Mouse (Mus musculus): ENCODE results near the gene Wdr38. TPM values are rescaled to one million over a fixed set of nuclear protein-coding genes. Genes with fewer than 3 reads are reported as not detected.
A peak's percentile ranks its signal among the peaks of the same experiment; 100 is the strongest.

Gene Wdr38
- total and polyA plus RNA-seq, 2 experiments from 2014 or later: 0.71 to 0.72 TPM

- H3K36me3 ChIP-seq (ENCODE audit: insufficient read depth, low read length): no peaks in the 10 kb centered on the region
- 58% methylated on average over 1 of the region's 1 CpGs for WGBS
These were observed 9.9 kb upstream of the Wdr38 start for GRCm38 (mm10) chr2:38987371-38987770.

GRCm38 (mm10) chr2:38987803-38988510 lies 9.3 kb upstream of the Wdr38 start:
- no peak for TF ChIP-seq CTCF (IDR thresholded peaks at IDR 0.05)
- no peak overlapping the region for H3K4me3 ChIP-seq (ENCODE audit: low read depth, low read length)
- no peak for ATAC-seq (ENCODE audit: low FRiP score)

More at GRCm38 (mm10) chr2:38987371-38987770, 9.9 kb upstream of the Wdr38 start:
- Histone ChIP-seq H3K4me2 (ENCODE audit: low read depth, low read length, poor library complexity, severe bottlenecking) (no peak overlapping the region), H3K4me1 (ENCODE audit: insufficient read depth, low read length) (no peaks in the 10 kb centered on the region), H3K27me3 (ENCODE audit: insufficient read depth, low read length) (no peaks in the 10 kb centered on the region), H3K9ac (replicated peaks; ENCODE audit: low read length, poor library complexity, severe bottlenecking) (no peak overlapping the region), H3K27ac (ENCODE audit: low read depth, low read length) (no peak overlapping the region), H3K9me3 (ENCODE audit: low read length) (no peaks in the 10 kb centered on the region), H3K4me3 (ENCODE audit: low read depth, low read length) (no peak overlapping the region)
- ATAC-seq (ENCODE audit: low FRiP score): 0 out of 2 replicates have a peak, but pooled peaks have one; percentile 20
- DNase-seq (ENCODE audit: low spot score): peak; percentile 25
- TF ChIP-seq CTCF (IDR thresholded peaks at IDR 0.05): no peak

GRCm38 (mm10) chr2:38988929-38989328 lies 8.3 kb upstream of the Wdr38 start:
- Histone ChIP-seq H3K4me3 (ENCODE audit: low read depth, low read length) (no peak overlapping the region), H3K9ac (replicated peaks; ENCODE audit: low read length, poor library complexity, severe bottlenecking) (no peak overlapping the region), H3K27ac (ENCODE audit: low read depth, low read length) (no peak overlapping the region), H3K27me3 (ENCODE audit: insufficient read depth, low read length) (no peaks in the 10 kb centered on the region), H3K4me2 (ENCODE audit: low read depth, low read length, poor library complexity, severe bottlenecking) (no peak overlapping the region), H3K4me1 (ENCODE audit: insufficient read depth, low read length) (no peaks in the 10 kb centered on the region), H3K9me3 (ENCODE audit: low read length) (no peaks in the 10 kb centered on the region), H3K36me3 (ENCODE audit: insufficient read depth, low read length) (no peaks in the 10 kb centered on the region)
- DNase-seq (ENCODE audit: low spot score) (no peak), ATAC-seq (ENCODE audit: low FRiP score) (no peak)
- TF ChIP-seq CTCF (IDR thresholded peaks at IDR 0.05): no peak
- WGBS: 91% methylated on average over 2 of the region's 2 CpGs

More at GRCm38 (mm10) chr2:38987803-38988510, 9.3 kb upstream of the Wdr38 start:
- no peaks in the 10 kb centered on the region for H3K9me3 ChIP-seq (ENCODE audit: low read length)
- no peak overlapping the region for H3K9ac ChIP-seq (replicated peaks; ENCODE audit: low read length, poor library complexity, severe bottlenecking)
- WGBS: 86% methylated on average over 6 of the region's 6 CpGs
- H3K27ac ChIP-seq (ENCODE audit: low read depth, low read length): no peak overlapping the region
- no peaks in the 10 kb centered on the region for H3K27me3 ChIP-seq (ENCODE audit: insufficient read depth, low read length)
- no peak for DNase-seq (ENCODE audit: low spot score)
- H3K36me3 ChIP-seq (ENCODE audit: insufficient read depth, low read length): no peaks in the 10 kb centered on the region
- H3K4me1 ChIP-seq (ENCODE audit: insufficient read depth, low read length): no peaks in the 10 kb centered on the region
- no peak overlapping the region for H3K4me2 ChIP-seq (ENCODE audit: low read depth, low read length, poor library complexity, severe bottlenecking)

DNA sequence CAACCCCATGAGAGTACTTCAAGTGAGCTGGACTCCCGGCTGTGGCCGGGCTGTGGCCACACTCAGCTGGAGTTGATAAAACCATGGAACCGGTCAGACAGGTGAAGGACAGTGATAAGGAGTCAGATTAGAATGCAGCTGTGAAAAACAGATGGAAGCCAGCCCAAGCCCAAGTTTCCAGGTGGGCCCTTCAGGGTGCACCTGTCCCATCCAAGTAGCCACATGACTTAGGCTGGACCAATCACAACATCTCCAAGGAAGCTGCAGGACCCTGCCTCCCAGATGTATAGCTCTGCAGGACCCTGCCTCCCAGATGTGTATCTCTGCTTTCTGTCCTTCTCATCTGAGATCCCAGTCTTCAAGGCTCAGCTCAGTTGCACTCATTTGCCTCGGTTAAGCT lies 5.3 kb upstream of the Wdr38 start:
- Histone ChIP-seq H3K9ac (replicated peaks; ENCODE audit: low read length, poor library complexity, severe bottlenecking) (no peak overlapping the region), H3K4me2 (ENCODE audit: low read depth, low read length, poor library complexity, severe bottlenecking) (no peak overlapping the region), H3K27me3 (ENCODE audit: insufficient read depth, low read length) (no peaks in the 10 kb centered on the region), H3K4me1 (ENCODE audit: insufficient read depth, low read length) (no peaks in the 10 kb centered on the region), H3K27ac (ENCODE audit: low read depth, low read length) (no peak overlapping the region), H3K9me3 (ENCODE audit: low read length) (no peaks in the 10 kb centered on the region), H3K4me3 (ENCODE audit: low read depth, low read length) (no peak overlapping the region), H3K36me3 (ENCODE audit: insufficient read depth, low read length) (no peaks in the 10 kb centered on the region)
- no peak for DNase-seq (ENCODE audit: low spot score)
- TF ChIP-seq CTCF (IDR thresholded peaks at IDR 0.05): no peak
- no peak for ATAC-seq (ENCODE audit: low FRiP score)
- WGBS: 71% methylated on average over 4 of the region's 4 CpGs

DNA sequence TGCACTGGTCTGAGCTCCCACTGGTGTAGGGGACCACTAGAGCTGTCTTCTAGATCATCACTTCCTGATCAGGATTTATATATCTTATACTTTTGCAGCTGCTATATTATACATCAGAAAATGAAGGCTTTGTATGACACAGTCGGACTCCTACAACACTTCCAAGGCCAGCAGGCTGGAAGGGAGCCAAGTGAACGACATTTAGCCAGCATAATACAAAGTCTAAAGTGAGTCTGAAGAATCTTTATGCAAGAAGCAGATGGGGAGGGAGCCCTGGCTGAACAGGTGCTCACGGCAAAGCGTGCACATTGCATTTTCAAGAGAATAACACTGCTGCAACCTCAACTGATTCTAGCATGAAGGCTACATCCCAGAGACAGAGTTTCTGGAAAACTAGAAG lies 4.8 kb upstream of the Wdr38 start:
- peak; percentile 20 for DNase-seq (ENCODE audit: low spot score)
- Histone ChIP-seq H3K27ac (ENCODE audit: low read depth, low read length) (no peak overlapping the region), H3K9ac (replicated peaks; ENCODE audit: low read length, poor library complexity, severe bottlenecking) (no peak overlapping the region), H3K4me2 (ENCODE audit: low read depth, low read length, poor library complexity, severe bottlenecking) (no peak overlapping the region), H3K9me3 (ENCODE audit: low read length) (no peaks in the 10 kb centered on the region), H3K27me3 (ENCODE audit: insufficient read depth, low read length) (no peaks in the 10 kb centered on the region), H3K4me3 (ENCODE audit: low read depth, low read length) (no peak overlapping the region), H3K36me3 (ENCODE audit: insufficient read depth, low read length) (no peaks in the 10 kb centered on the region), H3K4me1 (ENCODE audit: insufficient read depth, low read length) (0 out of 2 replicates have a peak, but pooled peaks cover under 1% of the 10 kb centered on the region)
- no peak for ATAC-seq (ENCODE audit: low FRiP score)
- 34% methylated on average over 4 of the region's 4 CpGs for WGBS
- TF ChIP-seq CTCF (IDR thresholded peaks at IDR 0.05): no peak

- no peaks in the 10 kb centered on the region for H3K9me3 ChIP-seq (ENCODE audit: low read length)
- H3K27ac ChIP-seq (ENCODE audit: low read depth, low read length): no peak overlapping the region
- DNase-seq (ENCODE audit: low spot score): no peak
- no peaks in the 10 kb centered on the region for H3K27me3 ChIP-seq (ENCODE audit: insufficient read depth, low read length)
- H3K4me1 ChIP-seq (ENCODE audit: insufficient read depth, low read length): 0 out of 2 replicates have a peak, but pooled peaks cover 4% of the 10 kb centered on the region
- no peak overlapping the region for H3K9ac ChIP-seq (replicated peaks; ENCODE audit: low read length, poor library complexity, severe bottlenecking)
- peaks cover 27% of the 10 kb centered on the region for H3K36me3 ChIP-seq (ENCODE audit: insufficient read depth, low read length)
- 57% methylated on average over 4 of the region's 4 CpGs for WGBS
- TF ChIP-seq CTCF (IDR thresholded peaks at IDR 0.05): no peak
- no peak overlapping the region for H3K4me3 ChIP-seq (ENCODE audit: low read depth, low read length)
- H3K4me2 ChIP-seq (ENCODE audit: low read depth, low read length, poor library complexity, severe bottlenecking): no peak overlapping the region
- no peak for ATAC-seq (ENCODE audit: low FRiP score)
These were observed 2.1 kb downstream of the Wdr38 start for GRCm38 (mm10) chr2:38999381-38999780.

All from midbrain, postnatal 0 days (tissue).